Mouse (Mus musculus) C2C12 (cell line): ENCODE data around the gene Cenpo.

ENCODE experiments used
- CTCF ChIP-seq: IDR thresholded peaks from one replicate; pipeline ENCODE4 v1.5.1; 2011; ENCODE audit not compliant: control insufficient read depth, insufficient read depth, insufficient read length
- MYOD1 ChIP-seq: IDR thresholded peaks from one replicate; pipeline ENCODE4 v1.6.1; 2011; ENCODE audit warnings: low read depth; ENCODE audit not compliant: control insufficient read depth, insufficient read length

DNA sequence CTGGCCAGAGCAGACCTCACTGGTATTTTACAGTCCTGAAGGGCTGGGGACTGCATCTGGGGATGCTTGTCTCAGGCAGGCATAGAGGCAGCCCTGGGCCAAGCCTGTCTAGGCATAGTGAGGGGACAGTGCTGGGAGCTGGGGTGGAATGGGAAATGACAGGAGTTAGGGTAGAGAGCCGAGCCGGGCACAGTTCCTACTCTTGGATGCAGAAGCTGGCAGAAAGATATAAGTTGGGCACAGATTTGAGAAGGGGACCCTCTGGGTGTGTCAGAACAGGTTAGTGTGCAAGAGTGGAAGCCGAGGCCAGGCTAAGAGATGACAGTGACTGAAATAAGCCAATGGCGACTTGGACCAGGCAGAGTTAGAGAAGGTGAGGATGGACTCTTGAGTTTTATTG is 31.9 kb downstream of the Cenpo start:
- TF ChIP-seq CTCF: no peak
- no peak for TF ChIP-seq MYOD1
